Mouse (Mus musculus) gastrocnemius, postnatal 10 days (tissue): Measurements from ENCODE around the gene Lama5. TPM values are rescaled to one million over a fixed set of nuclear protein-coding genes. Genes with fewer than 3 reads are reported as not detected.
A peak's percentile ranks its signal among the peaks of the same experiment; 100 is the strongest.
"Not testable (repeated sequence)": the region's sequence is repeated elsewhere in the genome, so short reads cannot be mapped to it uniquely, and the experiment has no call there.

Experiments used
- DNase-seq: peaks from one replicate; pipeline ENCODE4 v3.0.0; 2021; ENCODE audit warnings: mixed read lengths
- long read RNA-seq, 2 experiments: library from polyadenylated mRNA; stranded (forward); transcript quantifications; one replicate each; pipeline ENCODE4 v2.0.0; 2021
- total RNA-seq, 2 experiments: library from RNA; stranded (reverse); gene quantifications; 2 replicates each; pipeline ENCODE4 v1.2.3; 2021

Gene Lama5
- 10 to 100 TPM; 22.5 to 25.9 TPM for total RNA-seq
- long read RNA-seq, experiment 1, partial matches to known transcripts, result 16 of 21 reads
- long read RNA-seq, experiment 1, other reads (novel, unspliced or antisense), result 5 of 21 reads
- long read RNA-seq, experiment 2, partial matches to known transcripts, result 14 of 16 reads
- long read RNA-seq, experiment 2, other reads (novel, unspliced or antisense), result 2 of 16 reads

GRCm38 (mm10) chr2:180225762-180226378 is at the start of gene Lama5:
Gene Lama5 (minus strand): TSS chr2:180225859.
- peak; percentile 59 for DNase-seq

- DNase-seq, result no peak
These were observed 48.9 kb upstream of the Lama5 start for GRCm38 (mm10) chr2:180274523-180274922.

DNA sequence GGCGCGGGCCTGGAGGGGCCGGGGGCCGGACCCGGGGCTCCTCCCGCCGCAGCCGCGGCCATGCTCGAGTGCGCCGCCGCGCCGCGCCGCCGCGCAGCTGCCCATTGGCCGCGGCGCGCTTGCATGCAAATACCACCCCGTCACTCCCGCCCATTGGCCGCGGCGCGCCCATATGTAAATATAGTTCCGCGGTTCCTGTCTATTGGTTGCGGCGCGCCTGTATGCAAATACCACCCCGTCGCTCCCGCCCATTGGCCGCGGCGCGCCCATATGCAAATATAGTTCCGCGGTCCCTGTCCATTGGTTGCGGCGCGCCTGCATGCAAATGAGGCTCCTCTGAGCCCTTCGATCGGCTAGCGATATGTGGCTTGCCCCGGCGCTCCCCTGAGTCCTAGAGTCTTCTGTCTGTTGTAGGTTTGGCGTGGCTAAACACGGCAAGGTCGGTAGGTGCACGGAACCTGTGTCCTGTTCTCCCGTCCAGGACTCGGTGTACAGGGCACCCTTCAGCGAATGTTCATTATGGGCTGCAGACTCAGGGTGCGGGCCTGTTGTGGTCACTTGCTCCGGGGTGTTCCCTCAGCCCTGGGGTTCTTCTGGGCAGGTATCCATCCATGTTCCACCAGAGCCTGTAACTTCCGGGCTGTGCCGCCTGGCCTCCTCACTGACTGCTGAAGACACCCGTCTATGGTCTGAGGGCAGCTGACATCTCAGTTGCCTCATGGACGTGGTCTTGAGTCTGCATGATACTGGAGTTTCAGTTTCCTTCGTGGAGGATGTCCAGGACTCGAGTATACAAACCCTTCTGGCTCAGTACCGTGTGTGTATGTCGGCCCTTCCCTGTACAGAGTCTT is 48.0 kb upstream of the Lama5 start, which contains the start of gene Cables2:
TSS of gene Cables2 (minus strand) at position 103 of the 851 bp plus-strand sequence.
- peak; percentile 89 for DNase-seq

GRCm38 (mm10) chr2:180272884-180273321 is 47.2 kb upstream of the Lama5 start:
- DNase-seq, result no peak

DNA sequence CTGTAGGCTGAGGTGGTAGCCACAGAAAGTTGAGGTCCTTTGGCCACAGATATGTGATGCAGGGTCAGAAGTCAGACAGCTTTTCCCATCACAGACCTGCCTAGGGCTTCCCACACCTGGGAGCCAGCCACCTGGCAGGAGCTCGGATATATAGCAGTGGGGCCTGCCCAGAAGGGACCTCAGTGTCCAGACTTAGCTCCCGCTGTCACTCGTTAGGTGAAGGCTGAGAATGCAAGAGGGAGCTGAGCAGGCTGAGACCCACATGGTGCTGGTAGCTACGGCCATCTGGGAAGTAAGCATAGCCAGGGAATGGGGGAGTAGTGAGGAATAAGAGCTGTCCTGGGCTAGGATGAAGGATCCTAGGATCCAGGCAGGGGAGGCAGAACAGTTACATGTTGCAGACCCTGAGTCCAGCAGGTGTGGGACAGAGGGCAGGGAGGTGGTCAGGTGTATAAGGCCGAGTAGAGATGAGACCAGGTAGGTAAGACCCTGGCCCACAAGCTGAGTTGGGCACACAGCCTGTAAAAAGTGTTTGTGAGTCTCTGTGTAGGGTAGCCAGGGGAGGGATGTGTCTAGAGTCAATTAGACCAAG is 46.2 kb upstream of the Lama5 start:
- DNase-seq, result no peak

DNA sequence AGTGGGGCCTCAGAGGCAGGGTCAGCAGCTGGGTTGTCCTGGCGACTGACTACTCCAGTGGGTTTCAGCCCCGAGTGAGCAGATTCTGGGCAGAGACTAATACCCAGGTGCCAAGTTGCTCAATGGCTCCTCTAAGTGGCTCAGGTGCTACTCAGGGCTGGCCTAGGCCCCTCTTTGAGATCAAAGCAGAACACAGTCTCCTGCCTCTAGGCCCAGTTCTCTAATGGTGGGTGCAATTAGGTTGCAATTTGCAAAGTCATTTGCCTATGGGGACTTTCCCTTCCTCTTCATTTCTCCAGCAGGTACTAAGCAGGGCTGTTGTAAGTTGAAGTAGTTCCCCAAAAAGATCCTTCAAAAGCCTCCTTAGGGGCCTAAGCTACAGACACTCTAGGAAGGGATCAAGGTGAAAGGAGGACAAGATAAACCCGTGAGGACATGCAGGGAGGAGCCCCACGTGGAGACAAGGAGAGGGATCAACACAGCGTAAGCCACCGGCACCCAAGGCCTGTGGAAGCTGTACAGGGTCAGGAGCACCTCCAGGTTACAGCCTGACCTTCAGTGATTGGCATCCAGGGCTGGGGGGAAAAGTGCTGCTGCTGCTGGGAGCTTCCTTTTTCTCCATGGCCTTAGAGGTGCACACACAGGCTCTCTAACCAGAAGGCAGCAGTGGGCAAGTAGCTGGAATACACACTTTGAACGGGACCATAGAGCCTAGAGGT is 45.0 kb upstream of the Lama5 start:
- no peak for DNase-seq

- no peak for DNase-seq
These were observed 43.7 kb upstream of the Lama5 start for GRCm38 (mm10) chr2:180269329-180269728.

DNA sequence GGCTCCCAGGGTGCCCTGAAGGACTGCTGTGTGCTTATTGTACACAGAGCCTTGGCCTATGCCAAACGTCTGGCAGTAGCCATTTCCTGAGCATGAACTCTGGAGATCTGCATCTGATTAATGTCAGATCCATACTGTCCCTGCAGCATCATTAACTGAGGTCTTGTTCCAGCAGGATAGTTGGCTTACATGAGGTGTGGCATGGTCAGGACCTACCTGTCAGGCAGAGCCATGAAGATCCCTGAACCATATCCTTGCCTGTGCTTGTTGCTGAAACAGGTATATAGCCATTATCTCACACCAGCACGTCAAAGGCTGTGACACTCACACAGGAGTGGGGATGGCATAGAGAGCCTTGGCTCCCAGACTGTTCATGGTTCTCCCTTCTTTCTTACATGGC is 42.3 kb upstream of the Lama5 start:
- no peak for DNase-seq

DNA sequence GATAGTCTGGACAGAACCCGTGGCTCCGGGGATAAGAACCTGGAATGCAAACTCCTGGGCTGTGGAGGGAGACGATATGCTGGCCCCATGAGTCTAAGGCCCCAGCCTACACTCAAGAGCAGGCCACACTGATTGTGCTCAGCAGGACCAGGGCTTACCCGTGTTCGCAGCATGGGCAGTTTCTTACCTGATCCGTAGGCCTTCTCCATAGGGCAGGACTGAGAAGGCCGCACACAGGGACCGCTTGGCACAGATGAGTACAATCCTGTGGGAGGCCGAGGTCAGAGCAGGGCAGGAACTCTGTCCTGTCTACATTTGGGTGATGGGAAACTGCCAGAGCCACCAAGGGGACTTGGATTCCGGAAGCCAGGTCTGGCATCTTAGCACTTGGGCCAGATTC is 37.2 kb upstream of the Lama5 start:
- DNase-seq, result no peak

- DNase-seq, result no peak
These were observed 36.8 kb upstream of the Lama5 start for GRCm38 (mm10) chr2:180262441-180262840.

DNA sequence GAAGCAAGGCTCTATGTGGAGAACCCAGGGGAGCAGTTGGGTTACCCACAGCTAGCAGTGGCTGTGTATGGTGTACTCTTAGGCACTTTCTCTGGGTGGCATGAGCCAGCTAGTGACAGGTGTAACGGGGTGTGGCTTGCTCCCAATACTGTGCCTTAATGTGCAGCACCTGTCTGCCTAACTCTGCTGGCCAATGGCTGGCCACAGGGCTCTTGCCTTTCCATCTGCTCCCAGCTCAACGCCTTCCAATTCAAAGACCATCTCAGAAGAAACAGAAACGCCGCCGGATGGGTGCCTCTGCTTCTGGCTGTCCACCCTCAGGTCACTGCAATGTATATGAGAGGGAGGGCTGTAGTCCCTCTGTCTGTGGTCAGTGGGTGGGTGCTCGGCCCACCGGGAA is 36.2 kb upstream of the Lama5 start:
- no peak for DNase-seq

GRCm38 (mm10) chr2:180260610-180261480 is 35.2 kb upstream of the Lama5 start:
- no peak for DNase-seq

GRCm38 (mm10) chr2:180259826-180260609 is 34.4 kb upstream of the Lama5 start:
- not testable (repeated sequence) for DNase-seq

GRCm38 (mm10) chr2:180258951-180259484 is 33.4 kb upstream of the Lama5 start:
- DNase-seq, result not testable (repeated sequence)

GRCm38 (mm10) chr2:180257963-180258865 is 32.6 kb upstream of the Lama5 start:
- no peak for DNase-seq

GRCm38 (mm10) chr2:180257001-180257521 is 31.4 kb upstream of the Lama5 start, which contains the start of gene Rps21:
Gene Rps21 (plus strand): TSS chr2:180257377.
- peak; percentile 96 for DNase-seq

GRCm38 (mm10) chr2:180256296-180257000 is 30.8 kb upstream of the Lama5 start:
- no peak for DNase-seq

GRCm38 (mm10) chr2:180255701-180256100 is 30.0 kb upstream of the Lama5 start:
- DNase-seq, result no peak
